Mouse (Mus musculus) kidney, postnatal 36 days (tissue): ENCODE measurements around the gene Chuk.

Experiments used
- DNase-seq, 2 experiments: peaks; one replicate each; pipeline ENCODE4 v3.0.0; 2021 to 2022; ENCODE audit warnings: mixed read lengths in 2 of 2

Gene Chuk

GRCm38 (mm10) chr19:44107661-44108521, 611 bp upstream of the Chuk start:
- DNase-seq, result no peak

- no peak for DNase-seq
Observed at GRCm38 (mm10) chr19:44104393-44104792, 2.9 kb downstream of the Chuk start.

- DNase-seq, result no peak
Observed at GRCm38 (mm10) chr19:44103001-44103400, 4.3 kb downstream of the Chuk start.

GRCm38 (mm10) chr19:44100840-44101239, 6.4 kb downstream of the Chuk start:
- DNase-seq, result no peak

GRCm38 (mm10) chr19:44086278-44086677, 21.0 kb downstream of the Chuk start:
- DNase-seq, result no peak

- no peak for DNase-seq
Observed at GRCm38 (mm10) chr19:44080920-44081319, 26.4 kb downstream of the Chuk start.

- no peak for DNase-seq
Observed at GRCm38 (mm10) chr19:44080023-44080422, 27.3 kb downstream of the Chuk start.

GRCm38 (mm10) chr19:44077024-44077423, 30.3 kb downstream of the Chuk start:
- no peak for DNase-seq

- DNase-seq, result no peak
Observed at GRCm38 (mm10) chr19:44076457-44076856, 30.8 kb downstream of the Chuk start.

GRCm38 (mm10) chr19:44074986-44075385, 32.3 kb downstream of the Chuk start:
- no peak for DNase-seq

- no peak for DNase-seq
Observed at GRCm38 (mm10) chr19:44071166-44071565, 36.1 kb downstream of the Chuk start.

- no peak for DNase-seq
Observed at GRCm38 (mm10) chr19:44069914-44070232, 37.4 kb downstream of the Chuk start.

GRCm38 (mm10) chr19:44069121-44069913, 38.0 kb downstream of the Chuk start, which contains the start of gene Erlin1:
Gene Erlin1 (minus strand): TSS chr19:44069785.
- DNase-seq, result peak; percentile 90 to 97

GRCm38 (mm10) chr19:44068232-44068631, 39.0 kb downstream of the Chuk start:
- no peak for DNase-seq

- peak; percentile 44 to 63 for DNase-seq
Observed at GRCm38 (mm10) chr19:44067323-44068049, 39.8 kb downstream of the Chuk start.

- DNase-seq, result no peak
Observed at GRCm38 (mm10) chr19:44064734-44065133, 42.5 kb downstream of the Chuk start.

GRCm38 (mm10) chr19:44063773-44064172, 43.5 kb downstream of the Chuk start:
- peak; percentile 69 to 81 for DNase-seq

GRCm38 (mm10) chr19:44060226-44060625, 47.1 kb downstream of the Chuk start:
- DNase-seq, result no peak

GRCm38 (mm10) chr19:44055173-44055826, 52.0 kb downstream of the Chuk start:
- no peak for DNase-seq

GRCm38 (mm10) chr19:44050388-44050787, 56.9 kb downstream of the Chuk start:
- no peak for DNase-seq

- DNase-seq, result peak in 1 of 2 experiments; percentile 58
Observed at GRCm38 (mm10) chr19:44049282-44049681, 58.0 kb downstream of the Chuk start.

- DNase-seq, result no peak
Observed at GRCm38 (mm10) chr19:44045847-44046246, 61.4 kb downstream of the Chuk start.

- no peak for DNase-seq
Observed at GRCm38 (mm10) chr19:44042121-44042520, 65.2 kb downstream of the Chuk start.
